Mouse (Mus musculus): Measurements from ENCODE around the gene Smyd4. TPM values are rescaled to one million over a fixed set of nuclear protein-coding genes. Genes with fewer than 3 reads are reported as not detected.
A peak's percentile ranks its signal among the peaks of the same experiment; 100 is the strongest.

Smyd4 gene
- total RNA-seq, 1 experiment: 28.3 TPM

DNA sequence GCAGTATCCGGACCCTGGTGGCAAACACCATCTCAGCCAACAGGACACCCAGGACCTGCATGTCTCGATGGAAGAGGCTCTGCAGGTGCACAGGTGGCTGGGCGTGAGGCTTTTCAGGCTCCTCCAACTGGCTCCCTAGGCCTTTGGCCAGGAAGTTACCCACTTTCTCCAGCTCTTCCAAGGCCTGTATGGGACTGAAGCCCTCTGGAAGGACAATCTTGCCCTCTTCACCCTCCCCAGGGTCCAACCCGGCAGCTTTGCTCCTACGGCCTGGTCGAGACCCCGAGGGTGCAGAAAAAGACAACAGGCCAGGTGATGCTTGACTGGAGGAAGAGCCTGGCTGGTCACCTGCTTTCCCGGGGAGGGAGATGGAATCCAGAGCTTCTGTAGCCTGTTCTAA lies 103.8 kb downstream of the Smyd4 start:
- Histone ChIP-seq H3K27ac (ENCODE audit: insufficient read depth, low read depth, low read length, poor library complexity, severe bottlenecking) (no peak overlapping the region), H3K36me3 (ENCODE audit: control insufficient read depth, insufficient read depth, low read length, poor library complexity, severe bottlenecking) (peaks cover 9% of the 10 kb centered on the region; the same call in 1 of the 2 replicates), H3K9me3 (ENCODE audit: control insufficient read depth, insufficient read depth, low read depth, low read length) (no peaks in the 10 kb centered on the region), H3K4me1 (ENCODE audit: control insufficient read depth in 2 of 2, insufficient read depth in 2 of 2, low read length in 2 of 2, poor library complexity in 1 of 2) (peaks cover 0 to 5% of the 10 kb centered on the region in 2 experiments; a peak in 2 of 4 replicates), H3K9ac (ENCODE audit: insufficient read depth, low read depth, low read length, poor library complexity, severe bottlenecking) (no peak overlapping the region), H3K4me3 (ENCODE audit: insufficient read depth in 1 of 2, low read depth in 1 of 2, low read length in 2 of 2, poor library complexity in 1 of 2, severe bottlenecking in 1 of 2) (no peak overlapping the region)
- no peak for TF ChIP-seq ZC3H11A (IDR thresholded peaks at IDR 0.05; ENCODE audit: borderline replicate concordance, low read depth, low read length)
- TF ChIP-seq ZNF384 (IDR thresholded peaks at IDR 0.05; ENCODE audit: low read depth, low read length): no peak
- TF ChIP-seq CHD2 (IDR thresholded peaks at IDR 0.05; ENCODE audit: low read depth, low read length): no peak
- no peak for TF ChIP-seq HCFC1 (IDR thresholded peaks at IDR 0.05; ENCODE audit: borderline replicate concordance, insufficient read depth, low read length)
- TF ChIP-seq MAFK (IDR thresholded peaks at IDR 0.05; ENCODE audit: insufficient read depth, low read depth, low read length): no peak
- DNase-seq (ENCODE audit: low read depth, low spot score): no peak
- in situ Hi-C loops (cut with MboI; ENCODE audit: low sequenced_read_pairs in 2 of 2, unreplicated experiment in 2 of 2): no loop called here

DNA sequence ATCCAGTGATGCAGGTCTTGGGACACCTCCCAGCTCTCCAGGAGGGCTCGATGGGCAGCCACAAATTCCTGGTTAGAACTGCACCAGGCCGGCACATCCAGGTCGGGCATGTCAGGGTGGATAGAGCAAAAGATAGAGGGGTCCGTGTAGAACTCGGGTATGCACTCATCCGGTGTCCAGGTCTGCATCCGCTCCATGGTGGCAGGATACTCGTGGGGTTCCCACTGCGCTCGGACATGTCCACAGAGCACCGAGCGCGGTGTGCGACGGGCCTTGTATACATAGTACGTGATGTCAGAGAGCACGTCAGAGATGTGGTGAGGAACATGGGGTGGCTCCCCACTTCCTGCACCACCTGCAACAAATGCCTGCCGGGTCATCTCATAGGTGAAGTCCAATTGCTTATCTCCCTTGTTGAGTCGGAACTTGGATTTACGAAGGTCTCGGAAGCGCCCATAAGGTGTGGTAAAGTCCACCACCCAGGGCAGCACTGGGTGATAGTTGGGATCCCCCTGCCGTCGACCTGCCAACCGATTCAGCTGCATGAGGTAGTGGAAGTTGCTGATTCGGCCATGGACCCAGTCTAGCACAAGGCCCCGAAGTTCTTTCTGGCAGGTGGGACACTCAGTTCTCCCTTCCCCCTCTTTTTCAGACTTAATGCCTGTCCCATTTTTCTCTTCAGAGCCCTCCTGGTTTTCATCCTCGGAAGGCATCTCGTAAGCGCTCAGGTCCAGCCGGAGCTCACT lies 104.8 kb downstream of the Smyd4 start:
- no peak for DNase-seq (ENCODE audit: low read depth, low spot score)
- H3K4me3 ChIP-seq (ENCODE audit: insufficient read depth in 1 of 2, low read depth in 1 of 2, low read length in 2 of 2, poor library complexity in 1 of 2, severe bottlenecking in 1 of 2): no peak overlapping the region
- in situ Hi-C loops (cut with MboI; ENCODE audit: low sequenced_read_pairs in 2 of 2, unreplicated experiment in 2 of 2): no loop called here

DNA sequence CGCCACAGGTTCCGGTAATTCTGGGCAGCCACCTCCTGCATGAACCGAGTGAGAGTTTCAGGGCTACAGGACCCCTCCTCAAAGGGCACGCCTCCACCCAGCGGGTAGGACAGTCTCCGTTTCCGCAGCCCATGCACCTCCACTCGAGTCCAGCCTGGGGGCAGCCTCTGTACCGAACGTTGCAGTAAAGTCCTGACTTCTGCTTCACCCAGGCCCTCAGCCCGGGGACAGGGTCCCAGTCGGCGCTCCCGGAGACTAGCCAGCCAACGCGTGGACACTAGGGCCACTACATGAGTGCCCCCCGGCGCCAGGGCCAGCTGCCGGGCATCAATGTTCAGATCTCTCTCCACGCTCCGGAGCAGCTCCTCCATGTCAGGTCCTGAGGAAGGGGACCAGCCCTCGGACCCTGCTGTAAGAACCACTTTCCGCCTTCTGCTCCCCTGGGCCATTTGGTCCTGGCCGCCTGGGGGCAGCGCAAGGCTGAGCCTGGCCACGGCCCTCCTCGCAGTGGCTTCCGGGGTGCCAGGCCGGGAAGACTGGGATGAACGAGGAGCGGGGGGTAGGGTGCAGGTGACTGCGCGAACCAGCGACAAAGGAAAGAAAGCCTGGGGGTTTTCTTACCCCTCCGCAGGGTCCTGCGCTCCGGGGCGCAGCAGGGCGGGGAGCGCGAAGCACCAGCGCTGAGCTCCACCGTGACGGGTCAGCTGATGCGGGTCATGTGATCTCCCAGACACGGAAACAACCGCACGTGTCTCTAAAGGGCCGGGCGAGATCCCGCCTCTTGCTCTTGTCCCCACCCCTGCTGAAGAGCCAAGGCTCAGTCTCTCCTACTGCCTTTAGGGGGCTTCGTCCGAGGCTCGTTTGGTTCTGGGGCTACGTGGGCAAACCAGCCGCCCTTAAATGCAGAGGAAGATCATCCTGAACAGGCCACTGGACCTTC lies 106.0 kb downstream of the Smyd4 start, which contains the start of gene Wdr81:
Gene Wdr81, minus strand, starts transcription at position 727 of the 940 bp plus-strand sequence.
- no peak within 1 kb of the TSS for H3K27ac ChIP-seq (ENCODE audit: insufficient read depth, low read depth, low read length, poor library complexity, severe bottlenecking)
- H3K9ac ChIP-seq (ENCODE audit: insufficient read depth, low read depth, low read length, poor library complexity, severe bottlenecking): peak within 1 kb of the TSS; percentile 50
- no peaks in the 10 kb centered on the region for H3K9me3 ChIP-seq (ENCODE audit: control insufficient read depth, insufficient read depth, low read depth, low read length)
- peaks cover 0 to 5% of the 10 kb centered on the region in 2 experiments; a peak in 2 of 4 replicates for H3K4me1 ChIP-seq (ENCODE audit: control insufficient read depth in 2 of 2, insufficient read depth in 2 of 2, low read length in 2 of 2, poor library complexity in 1 of 2)
- peak; percentile 77 for DNase-seq (ENCODE audit: low read depth, low spot score)
- in situ Hi-C loops (cut with MboI; ENCODE audit: low sequenced_read_pairs in 2 of 2, unreplicated experiment in 2 of 2): no loop called here
- no peak for TF ChIP-seq ZC3H11A (IDR thresholded peaks at IDR 0.05; ENCODE audit: borderline replicate concordance, low read depth, low read length)
- peak; percentile 39; the same call in 1 of the 2 replicates for TF ChIP-seq HCFC1 (IDR thresholded peaks at IDR 0.05; ENCODE audit: borderline replicate concordance, insufficient read depth, low read length)
- TF ChIP-seq MAFK (IDR thresholded peaks at IDR 0.05; ENCODE audit: insufficient read depth, low read depth, low read length): no peak
- TF ChIP-seq CHD2 (IDR thresholded peaks at IDR 0.05; ENCODE audit: low read depth, low read length): no peak
- no peak for TF ChIP-seq ZNF384 (IDR thresholded peaks at IDR 0.05; ENCODE audit: low read depth, low read length)
- peak within 1 kb of the TSS; percentile 57 to 69 for H3K4me3 ChIP-seq (ENCODE audit: insufficient read depth in 1 of 2, low read depth in 1 of 2, low read length in 2 of 2, poor library complexity in 1 of 2, severe bottlenecking in 1 of 2)
- H3K36me3 ChIP-seq (ENCODE audit: control insufficient read depth, insufficient read depth, low read length, poor library complexity, severe bottlenecking): peaks cover 4% of the 10 kb centered on the region; the same call in 1 of the 2 replicates

More for the DNA sequence above, 104.8 kb downstream of the Smyd4 start:
- Histone ChIP-seq H3K36me3 (ENCODE audit: control insufficient read depth, insufficient read depth, low read length, poor library complexity, severe bottlenecking) (peaks cover 5% of the 10 kb centered on the region; the same call in 1 of the 2 replicates), H3K9ac (ENCODE audit: insufficient read depth, low read depth, low read length, poor library complexity, severe bottlenecking) (no peak overlapping the region), H3K27ac (ENCODE audit: insufficient read depth, low read depth, low read length, poor library complexity, severe bottlenecking) (no peak overlapping the region), H3K4me1 (ENCODE audit: control insufficient read depth in 2 of 2, insufficient read depth in 2 of 2, low read length in 2 of 2, poor library complexity in 1 of 2) (peaks cover 0 to 5% of the 10 kb centered on the region in 2 experiments; a peak in 2 of 4 replicates), H3K9me3 (ENCODE audit: control insufficient read depth, insufficient read depth, low read depth, low read length) (no peaks in the 10 kb centered on the region)
- no peak for TF ChIP-seq MAFK (IDR thresholded peaks at IDR 0.05; ENCODE audit: insufficient read depth, low read depth, low read length)
- TF ChIP-seq ZC3H11A (IDR thresholded peaks at IDR 0.05; ENCODE audit: borderline replicate concordance, low read depth, low read length): no peak
- no peak for TF ChIP-seq CHD2 (IDR thresholded peaks at IDR 0.05; ENCODE audit: low read depth, low read length)
- no peak for TF ChIP-seq HCFC1 (IDR thresholded peaks at IDR 0.05; ENCODE audit: borderline replicate concordance, insufficient read depth, low read length)
- TF ChIP-seq ZNF384 (IDR thresholded peaks at IDR 0.05; ENCODE audit: low read depth, low read length): no peak

Other genes starting within 250 kb of the Smyd4 start
- gene Hic1, start 178.9 kb upstream of the Smyd4 start, total RNA-seq (2012; rRNA removed): 1.4 and 2.1 TPM in 2 replicates
- 11.7 and 14.8 TPM in 2 replicates for gene Ovca2, start 169.6 kb upstream of the Smyd4 start, total RNA-seq (2012; rRNA removed)
- gene Dph1, start 157.2 kb upstream of the Smyd4 start, total RNA-seq (2012; rRNA removed): 32.8 and 43.6 TPM in 2 replicates
- 1.0 and 1.1 TPM in 2 replicates for gene Rtn4rl1, start 154.7 kb upstream of the Smyd4 start, total RNA-seq (2012; rRNA removed)
- gene Rpa1, start 109 bp upstream of the Smyd4 start, total RNA-seq (2012; rRNA removed): 193 and 317 TPM in 2 replicates
- gene Serpinf1, start 74.3 kb downstream of the Smyd4 start, total RNA-seq (2012; rRNA removed): 20.3 and 24.7 TPM in 2 replicates
- 0.27 TPM in 1 of 2 replicates, not detected in the other for gene Serpinf2, start 91.2 kb downstream of the Smyd4 start, total RNA-seq (2012; rRNA removed)
- gene Wdr81, start 106.3 kb downstream of the Smyd4 start, total RNA-seq (2012; rRNA removed): 8.5 and 11.8 TPM in 2 replicates
- gene Tlcd2, start 113.3 kb downstream of the Smyd4 start, total RNA-seq (2012; rRNA removed): 5.9 and 6.6 TPM in 2 replicates
- 256 and 338 TPM in 2 replicates for gene Prpf8, start 138.4 kb downstream of the Smyd4 start, total RNA-seq (2012; rRNA removed)
- gene Rilp, start 161.7 kb downstream of the Smyd4 start, total RNA-seq (2012; rRNA removed): 0.79 and 0.89 TPM in 2 replicates
- gene Scarf1, start 165.1 kb downstream of the Smyd4 start, total RNA-seq (2012; rRNA removed): 3.1 and 4.3 TPM in 2 replicates
- gene Slc43a2, start 183.3 kb downstream of the Smyd4 start, total RNA-seq (2012; rRNA removed): 24.8 and 32.5 TPM in 2 replicates
- gene Pitpna, start 239.7 kb downstream of the Smyd4 start, total RNA-seq (2012; rRNA removed): 31.3 and 40.3 TPM in 2 replicates

All from ES-E14 (cell line).